Mouse (Mus musculus) forebrain, embryonic 13.5 days (tissue): ENCODE data around the gene Tldc2. TPM values are rescaled to one million over a fixed set of nuclear protein-coding genes. Genes with fewer than 3 reads are reported as not detected.

Experiments used
- ATAC-seq: fragments of 200-750 bp; cut with Nextera tagmentation; 2 replicates; pipeline ENCODE4 v1.8.0; 2017
- H3K27ac ChIP-seq: fragments of 300-500 bp; sonication (generic); 2 replicates; pipeline ENCODE4 v1.5.1; 2015; ENCODE audit warnings: inconsistent platforms, mild to moderate bottlenecking, moderate library complexity
- H3K27me3 ChIP-seq: fragments of 300-500 bp; sonication (generic); 2 replicates; pipeline ENCODE4 v1.6.1; 2015; ENCODE audit warnings: mild to moderate bottlenecking, inconsistent platforms
- H3K36me3 ChIP-seq: fragments of 300-500 bp; sonication (generic); 2 replicates; pipeline ENCODE4 v1.6.1; 2015; ENCODE audit warnings: mild to moderate bottlenecking, inconsistent platforms; ENCODE audit not compliant: poor library complexity, severe bottlenecking
- H3K4me1 ChIP-seq: fragments of 300-500 bp; sonication (generic); 2 replicates; pipeline ENCODE4 v1.6.1; 2015; ENCODE audit warnings: inconsistent platforms
- H3K4me2 ChIP-seq: fragments of 300-500 bp; sonication (generic); 2 replicates; pipeline ENCODE4 v1.6.1; 2015; ENCODE audit warnings: inconsistent platforms, mild to moderate bottlenecking, moderate library complexity
- H3K4me3 ChIP-seq: fragments of 300-500 bp; sonication (generic); 2 replicates; pipeline ENCODE4 v1.5.1; 2015; ENCODE audit warnings: mild to moderate bottlenecking, inconsistent platforms
- H3K9ac ChIP-seq: fragments of 300-500 bp; sonication (generic); 2 replicates; pipeline ENCODE4 v1.6.1; 2015; ENCODE audit warnings: mild to moderate bottlenecking, inconsistent platforms
- H3K9me3 ChIP-seq: fragments of 300-500 bp; sonication (generic); replicated peaks from 2 replicates; pipeline ENCODE4 v1.6.1; 2016; ENCODE audit warnings: inconsistent platforms
- WGBS: fragments of 180-500 bp; shearing (Covaris S2); methylation state at CpG from one replicate; pipeline ENCODE4 v1.1.7; 2015; 5-methylcytosine and 5-hydroxymethylcytosine counted together
- polyA plus RNA-seq: library from polyadenylated mRNA; unstranded; fragments of >200 nt; fragmentation: Nextera tagmentation; extraction: Ambion mirVana; gene quantifications from 2 replicates; pipeline ENCODE4 v1.2.1, GENCODE M21; 2015

The Tldc2 gene
- polyA plus RNA-seq, result not detected in 2 replicates

DNA sequence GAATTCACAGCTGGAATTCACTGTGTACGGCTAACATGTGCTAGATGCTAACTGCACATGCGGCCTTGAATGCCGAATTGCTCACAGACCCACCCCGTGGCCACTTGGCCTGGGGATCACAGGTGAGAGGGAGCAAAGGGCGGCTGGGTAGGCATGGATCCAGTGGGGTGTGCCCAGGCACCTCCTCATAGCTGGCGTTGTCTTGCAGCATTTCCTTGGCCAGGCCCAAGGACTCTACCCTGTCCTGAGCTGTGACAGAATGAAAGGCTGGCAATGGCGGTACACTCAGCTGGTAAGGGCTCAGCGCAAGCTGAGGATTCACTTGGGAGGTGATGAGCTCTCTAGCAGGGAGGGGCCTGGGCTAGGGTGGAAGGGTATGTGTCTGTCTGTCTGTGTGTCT lies at the start of gene Tldc2:
TSS of gene Tldc2 (plus strand) at position 260 of the 400 bp plus-strand sequence.
- Histone ChIP-seq H3K27me3 (no peaks in the 10 kb centered on the region), H3K27ac (no peak within 1 kb of the TSS), H3K4me3 (no peak within 1 kb of the TSS), H3K9ac (no peak within 1 kb of the TSS; the same call in 1 of the 2 replicates), H3K36me3 (no peaks in the 10 kb centered on the region), H3K9me3 (no peaks in the 10 kb centered on the region), H3K4me2 (no peak within 1 kb of the TSS), H3K4me1 (peaks cover 11% of the 10 kb centered on the region)
- 84% methylated on average over 8 of the region's 8 CpGs for WGBS
- ATAC-seq, result no peak

DNA sequence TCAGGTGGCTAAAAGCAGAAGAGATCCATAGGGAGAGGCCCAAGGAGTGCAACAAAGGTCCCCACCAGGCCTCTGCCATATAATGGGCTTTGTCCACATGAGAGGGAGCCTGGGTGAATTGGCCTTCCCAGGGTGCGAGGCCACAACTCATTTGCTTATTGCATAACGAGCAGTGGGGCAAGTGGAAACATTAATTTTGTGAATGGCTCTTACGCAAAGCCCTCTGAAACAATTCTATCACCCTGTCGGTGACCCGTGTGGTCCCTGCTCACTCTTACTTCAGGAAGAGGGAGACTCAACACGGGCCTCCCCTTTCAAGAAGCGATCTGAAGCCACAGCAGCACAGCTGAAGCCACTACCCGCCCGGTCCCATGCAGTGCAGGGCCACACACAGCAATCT lies 49.6 kb upstream of the Tldc2 start:
- Histone ChIP-seq H3K4me3 (no peak overlapping the region), H3K36me3 (peaks cover 92% of the 10 kb centered on the region), H3K9me3 (no peaks in the 10 kb centered on the region), H3K4me1 (no peaks in the 10 kb centered on the region; the same call in 1 of the 2 replicates), H3K4me2 (no peak overlapping the region), H3K27me3 (no peaks in the 10 kb centered on the region), H3K9ac (no peak overlapping the region), H3K27ac (no peak overlapping the region; the same call in 1 of the 2 replicates)
- WGBS, result 45% methylated on average over 9 of the region's 9 CpGs
- no peak for ATAC-seq

DNA sequence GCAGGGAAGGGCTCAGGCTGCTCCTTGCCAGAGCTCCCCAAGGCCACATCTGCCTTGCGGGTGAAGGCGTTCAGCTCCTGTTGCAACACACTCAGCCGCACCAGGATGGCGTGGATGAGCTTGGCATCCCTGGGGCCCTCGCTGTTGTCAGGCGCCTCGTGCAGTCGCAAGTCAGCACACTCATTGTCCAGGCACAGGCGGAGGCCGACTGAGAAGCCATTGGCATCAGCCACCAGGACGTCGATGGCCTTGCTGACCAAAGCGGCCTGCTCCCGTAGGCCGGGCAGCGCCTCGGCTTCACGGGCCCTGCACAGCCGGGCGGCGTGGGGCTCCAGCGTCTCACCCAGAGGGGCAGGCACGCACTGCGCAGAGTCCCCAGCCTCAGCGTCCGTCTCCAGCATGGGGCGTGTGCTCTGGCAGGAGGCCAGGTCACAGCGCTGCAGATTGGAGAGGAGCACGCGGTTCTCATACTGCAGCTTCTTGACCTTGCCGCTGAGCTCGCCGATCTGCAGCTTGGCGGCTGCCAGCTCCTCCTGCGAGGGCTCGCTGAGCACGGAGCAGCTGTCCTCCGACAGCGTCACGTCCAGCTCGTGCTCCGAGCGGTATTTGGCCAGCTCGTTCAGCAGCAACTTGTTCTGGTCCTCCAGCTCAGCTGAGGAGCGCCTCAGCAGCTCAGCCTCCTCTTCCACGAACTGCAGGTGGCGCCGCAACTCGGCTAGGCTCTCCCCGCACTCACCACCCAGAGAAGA lies 46.8 kb upstream of the Tldc2 start:
- H3K4me1 ChIP-seq, result peaks cover 4% of the 10 kb centered on the region
- no peaks in the 10 kb centered on the region for H3K27me3 ChIP-seq
- peaks cover 94% of the 10 kb centered on the region for H3K36me3 ChIP-seq
- 90% methylated on average over 50 of the region's 50 CpGs for WGBS
- no peak overlapping the region for H3K4me3 ChIP-seq
- H3K9ac ChIP-seq, result no peak overlapping the region
- no peak overlapping the region for H3K4me2 ChIP-seq
- peak; percentile 38; the same call in 1 of the 2 replicates for ATAC-seq
- H3K27ac ChIP-seq, result no peak overlapping the region; the same call in 1 of the 2 replicates
- no peaks in the 10 kb centered on the region for H3K9me3 ChIP-seq

DNA sequence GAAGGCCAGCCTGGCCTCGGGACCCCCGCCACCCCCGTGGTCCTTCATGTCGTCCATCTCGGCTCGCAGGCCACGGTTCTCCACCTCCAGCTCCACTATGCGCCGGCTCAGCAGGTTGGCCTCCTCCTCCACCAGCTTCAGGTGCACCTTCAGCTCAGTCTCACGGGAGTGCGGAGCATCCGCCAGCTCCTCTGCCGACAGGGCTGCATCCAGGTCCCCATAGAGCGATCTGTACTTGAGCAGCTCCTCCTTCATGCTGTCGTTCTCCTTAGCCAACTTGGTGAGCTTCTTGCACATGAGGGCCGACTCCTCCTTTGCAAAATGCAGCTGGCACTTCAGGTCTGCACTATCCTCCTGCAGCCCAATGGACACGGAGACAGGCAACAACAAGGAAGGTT lies 46.2 kb upstream of the Tldc2 start:
- peaks cover 94% of the 10 kb centered on the region for H3K36me3 ChIP-seq
- H3K9ac ChIP-seq, result no peak overlapping the region
- H3K4me2 ChIP-seq, result no peak overlapping the region
- no peak overlapping the region for H3K27ac ChIP-seq
- no peak overlapping the region for H3K4me3 ChIP-seq
- WGBS, result 89% methylated on average over 17 of the region's 17 CpGs
- no peaks in the 10 kb centered on the region for H3K27me3 ChIP-seq
- no peaks in the 10 kb centered on the region for H3K9me3 ChIP-seq
- peaks cover 4% of the 10 kb centered on the region for H3K4me1 ChIP-seq
- ATAC-seq, result no peak

DNA sequence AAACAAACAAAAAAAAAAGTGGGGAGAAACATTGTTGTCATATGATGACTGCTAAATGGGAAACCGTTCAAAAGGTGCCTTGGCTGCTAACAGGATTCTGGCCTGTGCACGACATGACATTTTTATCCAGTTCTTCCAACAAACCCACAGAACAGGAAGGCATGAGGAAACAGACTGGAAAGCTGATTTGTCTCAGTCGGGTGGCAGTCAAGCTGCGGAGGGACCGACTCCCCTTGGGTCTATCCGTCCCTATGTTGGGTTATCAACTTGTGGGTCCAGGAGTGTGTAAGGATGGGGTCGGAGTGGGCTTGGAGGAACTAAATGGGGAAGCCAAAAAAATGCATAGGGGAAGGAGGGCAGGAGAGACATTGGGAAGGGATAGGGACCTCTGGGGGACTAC lies 45.4 kb upstream of the Tldc2 start:
- no peak overlapping the region for H3K4me3 ChIP-seq
- no peak overlapping the region for H3K27ac ChIP-seq
- no peaks in the 10 kb centered on the region for H3K9me3 ChIP-seq
- H3K9ac ChIP-seq, result no peak overlapping the region
- 97% methylated on average over 7 of the region's 7 CpGs for WGBS
- H3K4me1 ChIP-seq, result peaks cover 4% of the 10 kb centered on the region
- H3K4me2 ChIP-seq, result no peak overlapping the region
- no peak for ATAC-seq
- peaks cover 94% of the 10 kb centered on the region for H3K36me3 ChIP-seq
- no peaks in the 10 kb centered on the region for H3K27me3 ChIP-seq

DNA sequence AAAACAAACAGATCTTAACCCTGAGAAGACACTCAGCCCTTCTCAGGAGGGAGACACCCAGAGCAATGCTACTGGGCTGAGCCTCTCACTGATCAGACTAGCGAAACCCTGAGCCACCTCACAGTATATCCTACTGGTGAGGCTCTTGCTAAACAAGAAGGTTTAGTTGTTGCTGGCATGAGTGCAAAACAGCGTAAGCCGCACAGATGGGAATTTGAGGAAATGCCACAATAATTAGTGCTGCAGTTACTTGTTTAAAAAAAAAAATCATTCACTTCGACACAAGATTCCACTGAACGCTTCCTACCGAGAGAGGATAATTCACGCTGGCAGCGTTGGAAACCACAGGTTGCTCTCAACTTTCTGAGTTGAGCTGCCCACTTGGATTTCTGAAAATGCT lies 43.3 kb upstream of the Tldc2 start:
- H3K4me2 ChIP-seq, result no peak overlapping the region
- ATAC-seq, result no peak
- H3K9me3 ChIP-seq, result no peaks in the 10 kb centered on the region
- peaks cover 85% of the 10 kb centered on the region for H3K36me3 ChIP-seq
- 86% methylated on average over 8 of the region's 8 CpGs for WGBS
- peaks cover 14% of the 10 kb centered on the region for H3K4me1 ChIP-seq
- no peak overlapping the region for H3K27ac ChIP-seq
- no peaks in the 10 kb centered on the region for H3K27me3 ChIP-seq
- H3K9ac ChIP-seq, result no peak overlapping the region
- H3K4me3 ChIP-seq, result no peak overlapping the region

DNA sequence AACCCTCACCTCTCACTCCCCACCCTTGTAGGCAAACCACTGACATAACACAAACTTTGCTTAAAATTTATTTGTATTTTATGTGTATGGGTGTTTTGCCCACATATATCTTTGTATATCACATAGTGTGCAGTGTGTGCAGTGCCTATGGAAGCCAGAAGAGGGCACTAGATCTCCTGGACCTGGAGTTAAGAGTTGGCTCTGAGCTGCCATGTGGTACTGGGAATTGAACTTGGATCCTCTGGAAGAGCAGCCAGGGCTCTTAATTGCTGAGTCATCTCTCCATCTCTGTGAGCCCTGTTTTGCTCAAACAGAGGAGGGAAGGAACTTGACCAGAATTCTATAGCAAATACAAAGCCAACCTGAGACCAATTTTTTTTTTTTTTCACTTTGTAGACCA lies 42.9 kb upstream of the Tldc2 start:
- Histone ChIP-seq H3K27ac (no peak overlapping the region), H3K4me1 (peaks cover 19% of the 10 kb centered on the region), H3K36me3 (peaks cover 84% of the 10 kb centered on the region), H3K27me3 (no peaks in the 10 kb centered on the region), H3K9ac (no peak overlapping the region), H3K4me3 (no peak overlapping the region), H3K9me3 (no peaks in the 10 kb centered on the region), H3K4me2 (no peak overlapping the region)
- ATAC-seq, result no peak

DNA sequence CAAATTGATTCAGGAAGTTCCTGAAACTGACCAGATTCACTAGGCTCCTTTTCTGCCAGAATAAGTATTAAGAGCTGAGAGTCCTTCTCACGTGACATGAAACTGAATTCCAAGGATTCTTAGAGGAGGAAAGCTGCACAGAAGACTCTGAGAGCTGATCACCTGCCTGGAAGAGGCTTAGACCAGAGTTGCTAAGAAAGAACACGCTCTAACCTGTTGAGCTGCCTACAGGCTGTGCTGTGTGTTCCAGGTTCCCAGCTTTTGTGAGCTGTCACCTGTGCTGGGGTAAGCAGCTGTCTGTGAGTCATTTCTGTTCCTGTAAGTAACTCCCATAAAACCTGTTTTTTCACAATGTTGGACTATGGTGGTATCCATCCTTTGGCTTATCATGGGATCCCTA lies 40.9 kb upstream of the Tldc2 start:
- Histone ChIP-seq H3K4me2 (no peak overlapping the region), H3K9me3 (no peaks in the 10 kb centered on the region), H3K36me3 (peaks cover 70% of the 10 kb centered on the region), H3K27ac (no peak overlapping the region), H3K9ac (no peak overlapping the region), H3K27me3 (no peaks in the 10 kb centered on the region), H3K4me3 (no peak overlapping the region), H3K4me1 (peaks cover 38% of the 10 kb centered on the region)
- WGBS, result 94% methylated on average over 2 of the region's 2 CpGs
- no peak for ATAC-seq

DNA sequence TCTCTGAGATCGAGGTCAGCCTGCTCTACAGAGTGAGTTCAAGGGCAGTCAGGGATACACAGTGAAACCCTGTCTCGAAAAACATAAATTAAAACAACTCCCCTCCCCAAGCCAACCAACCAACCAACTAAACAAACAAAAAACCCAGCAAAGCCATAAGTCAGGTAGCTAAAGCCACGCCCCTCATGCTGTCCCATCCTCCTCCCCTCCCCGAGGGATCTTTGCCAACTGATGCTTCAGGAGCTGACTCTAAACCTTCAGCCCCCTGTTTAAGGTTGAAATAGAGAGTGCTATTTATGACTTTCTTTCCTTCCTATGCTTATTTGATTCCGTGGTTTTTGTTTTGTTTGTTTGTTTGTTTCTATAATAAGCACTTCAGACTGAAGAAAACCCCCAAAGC lies 39.9 kb upstream of the Tldc2 start:
- H3K27ac ChIP-seq, result no peak overlapping the region
- no peak for ATAC-seq
- H3K4me3 ChIP-seq, result no peak overlapping the region
- H3K4me1 ChIP-seq, result peaks cover 45% of the 10 kb centered on the region
- no peaks in the 10 kb centered on the region for H3K9me3 ChIP-seq
- H3K9ac ChIP-seq, result no peak overlapping the region
- no peak overlapping the region for H3K4me2 ChIP-seq
- H3K27me3 ChIP-seq, result no peaks in the 10 kb centered on the region
- 92% methylated on average over 5 of the region's 5 CpGs for WGBS
- peaks cover 65% of the 10 kb centered on the region for H3K36me3 ChIP-seq

DNA sequence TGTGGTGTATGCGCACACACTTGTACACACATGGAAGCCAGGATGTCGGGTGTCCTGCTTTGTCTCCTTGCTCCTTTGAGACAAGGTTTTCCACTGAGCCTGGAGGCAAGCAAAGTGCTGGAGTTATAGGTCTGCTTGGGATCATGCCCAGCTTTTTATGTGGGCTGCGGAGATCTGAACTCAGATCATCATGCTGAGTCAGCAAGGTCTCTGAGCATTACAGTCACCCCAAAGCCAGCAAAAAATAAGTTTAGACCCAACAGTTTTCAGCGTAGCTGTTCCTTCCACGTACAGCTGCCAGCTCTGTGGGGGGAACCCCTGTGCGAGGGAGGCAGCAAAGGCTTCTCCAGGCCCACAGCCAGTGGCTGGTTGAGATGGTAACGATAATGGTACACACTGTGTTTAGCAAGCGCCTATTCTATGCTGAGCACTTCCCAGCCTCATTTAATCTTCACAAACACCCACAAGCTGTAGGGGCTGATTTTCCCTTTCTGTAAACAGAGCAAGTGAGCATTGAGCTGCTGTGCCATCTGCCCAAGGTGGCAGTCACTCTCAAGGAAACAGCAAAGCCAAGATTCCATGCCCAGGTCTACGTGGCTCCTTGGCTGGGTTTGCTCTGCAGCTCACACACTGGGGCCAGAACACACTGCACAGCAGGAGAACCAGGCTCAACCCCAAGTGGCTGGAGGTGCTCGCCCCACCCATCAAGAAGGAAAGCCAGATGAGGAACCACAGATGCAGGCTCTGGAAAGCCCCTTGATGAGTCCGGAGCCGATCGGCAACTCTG lies 38.3 kb upstream of the Tldc2 start:
- Histone ChIP-seq H3K4me3 (no peak overlapping the region), H3K4me1 (peaks cover 46% of the 10 kb centered on the region), H3K27me3 (no peaks in the 10 kb centered on the region), H3K4me2 (0 out of 2 replicates have a peak overlapping the region, but pooled peaks have one; percentile 28), H3K27ac (peak overlapping the region; percentile 87), H3K9me3 (no peaks in the 10 kb centered on the region), H3K36me3 (peaks cover 72% of the 10 kb centered on the region), H3K9ac (no peak overlapping the region)
- 77% methylated on average over 13 of the region's 13 CpGs for WGBS
- ATAC-seq, result no peak

DNA sequence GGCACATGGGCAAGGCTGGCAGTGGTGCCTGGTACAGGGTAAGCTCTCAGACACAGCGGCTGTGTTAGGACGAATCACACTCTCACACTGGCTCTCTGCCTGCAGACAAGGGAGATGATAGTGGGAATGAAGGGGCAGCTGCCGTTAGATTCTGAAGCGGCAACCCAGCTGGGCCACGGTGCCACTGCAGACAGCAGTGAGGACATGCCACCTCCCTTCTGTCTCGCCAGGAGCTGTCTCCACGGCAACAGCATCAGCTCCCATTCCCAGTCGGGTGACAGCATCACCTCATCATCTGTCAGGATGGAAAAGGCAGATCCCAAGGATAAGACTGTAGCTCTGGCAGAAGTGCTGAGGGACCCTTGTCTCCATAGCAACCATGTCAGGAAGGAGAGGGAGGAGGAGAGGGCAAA lies 37.0 kb upstream of the Tldc2 start:
- H3K4me2 ChIP-seq, result peak overlapping the region; percentile 28
- peaks cover 46% of the 10 kb centered on the region for H3K4me1 ChIP-seq
- no peaks in the 10 kb centered on the region for H3K27me3 ChIP-seq
- 33% methylated on average over 8 of the region's 8 CpGs for WGBS
- 0 out of 2 replicates have a peak overlapping the region, but pooled peaks have one; percentile 38 for H3K9ac ChIP-seq
- peaks cover 72% of the 10 kb centered on the region for H3K36me3 ChIP-seq
- no peak overlapping the region for H3K4me3 ChIP-seq
- peak; percentile 93 for ATAC-seq
- H3K27ac ChIP-seq, result peak overlapping the region; percentile 87
- no peaks in the 10 kb centered on the region for H3K9me3 ChIP-seq

DNA sequence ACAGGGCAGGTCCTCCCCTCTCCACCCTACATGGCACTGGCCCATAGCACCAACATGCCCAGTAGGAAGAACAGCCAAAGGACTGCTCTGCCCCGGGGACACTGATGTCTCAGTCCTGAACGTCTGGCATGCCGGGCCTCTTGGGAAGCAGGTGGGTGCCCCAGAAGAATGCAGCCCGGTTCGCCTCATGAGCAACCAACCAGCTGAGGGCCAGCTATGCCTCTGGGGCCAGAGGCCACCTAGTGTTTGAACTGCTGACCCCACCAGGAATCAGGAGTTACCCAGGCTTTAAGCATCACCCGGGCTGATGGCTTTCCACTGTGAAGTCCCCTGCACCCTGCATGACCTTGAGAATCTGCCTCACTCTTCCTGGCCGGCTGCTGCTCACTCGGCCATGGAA lies 34.4 kb upstream of the Tldc2 start:
- H3K36me3 ChIP-seq, result peaks cover 69% of the 10 kb centered on the region
- ATAC-seq, result no peak
- H3K9ac ChIP-seq, result 0 out of 2 replicates have a peak overlapping the region, but pooled peaks have one; percentile 2
- no peaks in the 10 kb centered on the region for H3K27me3 ChIP-seq
- H3K4me3 ChIP-seq, result no peak overlapping the region
- no peak overlapping the region for H3K4me2 ChIP-seq
- WGBS, result 89% methylated on average over 8 of the region's 8 CpGs
- peaks cover 54% of the 10 kb centered on the region for H3K4me1 ChIP-seq
- H3K27ac ChIP-seq, result 0 out of 2 replicates have a peak overlapping the region, but pooled peaks have one; percentile 10
- H3K9me3 ChIP-seq, result no peaks in the 10 kb centered on the region
